Mouse (Mus musculus) ES-CJ7 (cell line): ENCODE results near the gene Epha8.
A peak's percentile ranks its signal among the peaks of the same experiment; 100 is the strongest.

Source experiments
- DNase-seq: peaks from one replicate; pipeline ENCODE4 v3.0.0; 2011; ENCODE audit warnings: low read depth, low spot score

Epha8 gene

DNA sequence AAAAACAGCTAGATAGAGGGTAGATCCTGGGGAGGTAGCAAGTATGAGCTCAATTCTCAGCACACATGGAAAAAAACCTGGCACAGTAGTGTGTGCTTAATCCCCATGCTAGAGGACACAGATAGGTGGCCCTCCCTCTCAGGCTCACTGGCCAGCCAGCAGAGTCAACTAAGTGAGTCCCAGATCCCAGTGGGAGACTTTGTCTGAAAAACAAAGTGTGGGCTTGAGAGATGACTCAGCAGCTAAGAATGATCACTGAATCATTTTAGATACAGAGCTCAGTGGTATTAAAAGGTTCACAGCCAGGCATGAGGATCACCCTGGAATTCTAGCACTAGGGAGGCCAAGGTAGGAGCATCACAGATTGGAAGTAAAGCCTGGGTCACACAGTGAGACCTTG, 48.8 kb downstream of the Epha8 start:
- DNase-seq: no peak

DNA sequence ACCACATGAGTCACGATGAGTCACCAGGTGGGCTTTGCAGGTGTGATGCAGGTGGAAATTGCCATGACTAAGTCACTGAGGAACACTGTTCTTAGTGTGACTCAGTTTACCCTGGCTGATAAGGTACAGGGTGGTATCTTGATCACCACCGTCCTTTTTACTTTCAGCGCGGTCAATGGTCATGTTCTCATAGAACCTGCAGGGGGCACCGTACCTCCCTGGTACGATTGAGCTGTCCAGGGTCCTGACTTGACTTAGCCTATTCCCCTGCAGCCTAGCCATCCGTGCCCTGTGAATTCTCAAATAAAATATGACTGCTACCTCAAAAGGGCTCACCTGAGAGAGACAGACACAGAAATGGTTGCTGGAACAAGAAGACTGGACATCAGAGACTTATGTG, 49.6 kb downstream of the Epha8 start:
- DNase-seq: peak; percentile 81

GRCm38 (mm10) chr4:136904767-136905539, 51.7 kb downstream of the Epha8 start:
- DNase-seq: peak; percentile 28

GRCm38 (mm10) chr4:136899154-136899553, 57.5 kb downstream of the Epha8 start:
- DNase-seq: peak; percentile 37

GRCm38 (mm10) chr4:136898637-136899036, 58.0 kb downstream of the Epha8 start, which contains the start of gene C1qa:
TSS of gene C1qa (minus strand) at chr4:136898803.
- no peak for DNase-seq

GRCm38 (mm10) chr4:136898084-136898598, 58.5 kb downstream of the Epha8 start:
- DNase-seq: no peak

DNA sequence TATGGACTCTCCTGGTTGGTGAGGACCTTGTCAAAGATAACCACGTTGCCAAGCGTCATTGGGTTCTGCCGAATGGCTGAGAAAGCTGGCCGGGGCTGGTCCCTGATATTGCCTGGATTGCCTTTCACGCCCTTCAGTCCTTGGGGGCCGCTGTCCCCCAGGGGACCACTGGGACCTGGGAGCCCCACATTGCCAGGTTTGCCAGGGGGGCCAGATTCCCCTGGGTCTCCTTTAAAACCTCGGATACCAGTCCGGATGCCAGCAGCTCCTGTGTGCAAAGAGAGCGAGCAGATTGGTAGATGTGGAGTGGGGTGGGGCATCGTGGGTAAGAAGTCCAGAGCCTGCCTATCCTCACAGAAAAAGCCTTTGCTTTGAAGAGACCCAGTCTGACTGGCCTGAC, 60.2 kb downstream of the Epha8 start:
- DNase-seq: no peak

- DNase-seq: peak; percentile 25
These were observed 60.8 kb downstream of the Epha8 start for GRCm38 (mm10) chr4:136895861-136896260.

GRCm38 (mm10) chr4:136894821-136895220, 61.8 kb downstream of the Epha8 start:
- DNase-seq: no peak

DNA sequence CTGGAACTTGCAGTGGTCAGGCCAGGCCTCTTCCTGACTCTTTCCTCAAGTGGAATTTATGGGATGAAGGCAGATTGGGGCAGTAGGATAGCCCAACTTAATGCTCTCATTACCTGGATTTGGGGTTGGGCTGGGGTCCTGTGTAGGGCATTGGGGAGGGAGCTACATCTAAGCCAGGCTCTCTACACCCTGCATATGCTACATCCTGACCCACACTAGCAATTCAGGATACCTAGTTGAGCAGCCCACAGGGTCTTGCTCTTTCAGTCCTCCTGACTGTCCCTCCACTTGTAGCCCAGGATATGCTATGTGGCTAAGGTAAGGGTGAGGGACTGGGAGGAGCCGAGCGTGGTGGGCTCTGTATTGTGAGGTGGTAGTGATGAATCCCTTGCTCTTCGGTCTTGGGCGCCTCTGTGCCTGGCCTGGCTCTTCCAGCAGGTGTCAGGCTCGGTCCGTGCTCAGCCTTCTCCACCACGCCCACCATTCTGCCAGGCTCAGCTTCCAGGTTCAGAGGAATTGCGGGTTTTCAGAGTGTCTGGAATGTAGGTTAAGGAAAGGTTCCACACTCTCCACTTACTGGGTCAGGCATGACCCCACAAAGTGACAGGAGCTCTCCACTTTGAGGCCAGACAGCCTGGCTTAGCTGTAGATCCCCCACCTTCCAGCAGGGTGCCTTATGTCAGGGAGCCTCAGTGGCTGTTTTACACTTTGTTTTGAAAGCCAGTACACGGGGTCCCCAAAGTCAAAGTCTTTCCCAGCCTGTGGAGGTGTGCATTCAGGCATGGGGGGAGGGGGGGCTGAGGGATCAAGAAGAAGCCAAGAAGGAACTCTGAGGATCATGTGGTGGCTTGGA, 62.7 kb downstream of the Epha8 start:
- DNase-seq: peak; percentile 58

DNA sequence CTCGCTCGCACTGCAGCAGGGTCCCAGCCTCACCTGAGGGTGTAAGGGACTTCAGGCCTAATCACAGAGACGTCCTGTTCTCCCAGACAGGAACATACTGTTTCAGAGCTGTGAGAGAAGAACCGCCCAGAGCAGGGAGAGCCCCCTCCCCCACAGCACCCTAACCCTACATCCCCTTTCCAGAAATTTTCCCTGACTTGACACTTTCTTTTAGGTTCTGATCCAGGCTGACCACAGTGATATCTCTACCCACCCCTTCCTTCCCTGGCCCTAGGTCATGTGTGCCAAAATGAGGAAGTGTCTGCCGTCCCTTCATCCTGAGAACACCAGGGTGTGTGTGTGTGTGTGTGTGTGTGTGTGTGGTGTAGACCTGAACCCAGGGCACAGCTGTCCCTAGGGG, 63.8 kb downstream of the Epha8 start, which contains the start of gene C1qc:
Gene C1qc, minus strand, starts transcription at position 255 of the 400 bp plus-strand sequence.
- no peak for DNase-seq

DNA sequence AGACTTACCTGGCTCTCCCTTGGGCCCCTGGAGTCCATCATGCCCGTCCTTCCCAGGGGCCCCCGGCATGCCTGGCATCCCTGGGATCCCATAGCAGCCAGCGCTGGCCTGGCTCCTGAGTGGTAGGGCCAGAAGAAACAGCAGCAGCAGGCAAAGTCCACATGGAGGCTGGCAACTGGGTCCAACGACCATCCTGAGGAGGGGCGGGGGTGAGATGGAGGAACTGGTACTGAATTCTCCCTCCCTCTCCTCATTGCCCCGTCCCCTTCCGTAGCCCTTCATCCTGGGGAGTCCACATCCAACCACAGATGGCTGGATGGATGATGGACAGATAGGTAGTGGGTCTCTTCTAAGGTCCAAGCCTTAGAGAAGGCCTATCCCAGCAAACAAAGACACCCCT, 64.2 kb downstream of the Epha8 start:
- no peak for DNase-seq

DNA sequence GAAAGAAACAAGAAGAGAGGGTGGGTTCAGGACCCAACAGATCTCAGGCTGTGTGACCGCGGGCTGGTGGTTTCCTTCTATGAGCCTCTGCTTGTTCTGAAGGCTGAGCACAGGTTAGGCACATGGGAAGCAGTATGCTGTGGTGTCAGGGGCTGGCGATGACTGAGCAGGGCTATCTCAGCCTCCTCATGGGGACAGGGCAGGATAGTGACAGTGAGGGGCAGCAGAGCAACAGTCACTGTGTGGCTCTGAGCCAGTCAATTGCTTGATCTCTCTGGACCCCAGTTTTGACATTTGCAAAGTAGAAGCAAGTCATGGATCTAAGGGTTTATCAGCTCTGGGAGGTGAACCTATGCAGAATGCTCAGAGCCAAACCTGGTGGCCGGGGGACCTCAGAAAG, 65.5 kb downstream of the Epha8 start:
- DNase-seq: no peak

DNA sequence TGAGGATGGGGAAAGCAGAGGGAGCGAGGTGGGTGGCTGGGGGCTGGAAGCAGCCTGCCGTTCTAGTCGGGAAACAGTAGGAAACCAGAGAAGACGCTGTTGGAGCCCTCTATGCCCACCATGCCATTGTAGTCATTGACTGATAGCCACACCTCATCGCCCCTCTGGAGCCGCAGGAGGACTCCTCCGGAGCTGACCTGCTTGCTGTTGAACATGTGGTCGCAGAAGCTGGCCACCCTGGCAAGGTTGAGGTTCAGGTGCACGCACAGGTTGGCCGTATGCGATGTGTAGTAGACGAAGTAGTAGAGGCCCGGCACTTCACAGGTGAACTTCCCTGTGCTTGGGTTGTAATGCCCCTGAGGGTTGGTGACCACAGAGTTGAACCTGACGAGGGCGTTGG, 66.6 kb downstream of the Epha8 start:
- no peak for DNase-seq

DNA sequence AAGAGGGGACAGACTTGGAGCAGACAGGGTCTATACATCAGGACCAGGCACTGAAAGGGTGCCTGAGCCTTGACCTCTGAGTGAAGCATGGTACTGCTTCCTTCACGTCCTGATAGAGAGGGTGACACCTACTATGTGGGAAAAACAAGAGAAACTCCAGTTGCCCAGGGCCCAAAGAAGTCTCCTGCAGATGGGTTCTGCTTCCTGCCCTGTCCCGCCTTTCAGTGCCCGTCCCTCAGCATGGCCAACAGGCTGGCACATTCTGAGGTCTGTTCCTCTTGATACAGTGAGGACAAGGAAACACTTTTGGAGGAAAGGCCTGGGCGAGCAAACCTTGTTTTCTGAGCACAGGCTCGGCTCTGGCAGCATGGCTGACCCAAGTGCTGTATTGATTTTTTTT, 68.9 kb downstream of the Epha8 start:
- DNase-seq: no peak

DNA sequence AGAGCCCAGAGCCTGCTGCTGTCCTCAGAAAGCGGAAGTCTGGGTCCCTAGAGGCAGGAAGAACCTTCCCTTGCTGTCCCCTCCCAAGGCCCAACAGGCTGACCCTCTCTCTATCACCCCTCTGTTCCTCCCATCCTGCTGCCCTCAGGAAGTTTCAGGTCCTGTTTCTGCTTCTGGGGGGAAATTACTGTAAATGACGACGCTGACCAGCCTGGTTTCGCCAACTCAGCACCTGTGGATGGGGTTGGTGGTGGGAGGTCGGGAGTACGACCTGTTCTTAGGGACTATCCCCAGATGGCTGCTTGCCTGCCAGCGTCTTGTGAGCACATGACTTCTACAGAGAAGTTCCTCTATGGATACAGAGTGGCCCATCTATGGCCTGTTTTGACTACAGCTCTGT, 70.5 kb downstream of the Epha8 start, which contains the start of gene C1qb:
Gene C1qb, minus strand, starts transcription at position 87 of the 400 bp plus-strand sequence.
- DNase-seq: no peak
